Mouse (Mus musculus) heart, embryonic 13.5 days (tissue): ENCODE measurements at regions not wholly inside any gene's neighbourhood (a gene's known extent, or its start where the extent isn't known, plus 50 kb on each side); places are given as distances from the start of the nearest gene placed in this dataset.

ENCODE experiments used
- ATAC-seq: fragments of 200-750 bp; cut with Nextera tagmentation; 2 replicates; pipeline ENCODE4 v1.8.0; 2017; ENCODE audit warnings: moderate TSS enrichment; ENCODE audit not compliant: insufficient number of reproducible peaks, low FRiP score, low TSS enrichment; ENCODE audit errors: extremely low read depth
- H3K27ac ChIP-seq: fragments of 300-500 bp; sonication (generic); replicated peaks from 2 replicates; pipeline ENCODE4 v1.5.1; 2015; ENCODE audit warnings: moderate library complexity, mild to moderate bottlenecking, inconsistent platforms
- H3K27me3 ChIP-seq: fragments of 300-500 bp; sonication (generic); replicated peaks from 2 replicates; pipeline ENCODE4 v1.6.1; 2015; ENCODE audit warnings: mild to moderate bottlenecking, inconsistent platforms
- H3K36me3 ChIP-seq: fragments of 300-500 bp; sonication (generic); 2 replicates; pipeline ENCODE4 v1.6.1; 2015; ENCODE audit warnings: mild to moderate bottlenecking, inconsistent platforms
- H3K4me1 ChIP-seq: fragments of 300-500 bp; sonication (generic); 2 replicates; pipeline ENCODE4 v1.6.1; 2015; ENCODE audit warnings: inconsistent platforms
- H3K4me2 ChIP-seq: fragments of 300-500 bp; sonication (generic); 2 replicates; pipeline ENCODE4 v1.6.1; 2015; ENCODE audit warnings: inconsistent platforms, mild to moderate bottlenecking, moderate library complexity
- H3K4me3 ChIP-seq: fragments of 300-500 bp; sonication (generic); 2 replicates; pipeline ENCODE4 v1.5.1; 2015; ENCODE audit warnings: moderate library complexity, mild to moderate bottlenecking, inconsistent platforms
- H3K9ac ChIP-seq: fragments of 300-500 bp; sonication (generic); 2 replicates; pipeline ENCODE4 v1.6.1; 2015; ENCODE audit warnings: inconsistent platforms, mild to moderate bottlenecking, moderate library complexity
- H3K9me3 ChIP-seq: fragments of 300-500 bp; sonication (generic); 2 replicates; pipeline ENCODE4 v1.6.1; 2016; ENCODE audit warnings: inconsistent platforms
- WGBS: fragments of 180-500 bp; shearing (Covaris S2); methylation state at CpG from one replicate; pipeline ENCODE4 v1.1.7; 2015; ENCODE audit warnings: mixed read lengths; 5-methylcytosine and 5-hydroxymethylcytosine counted together

- no peak overlapping the region for H3K27ac ChIP-seq
- H3K9ac ChIP-seq: no peak overlapping the region
- H3K4me1 ChIP-seq: peaks cover 24% of the 10 kb centered on the region
- no peak overlapping the region for H3K4me3 ChIP-seq
- 70% methylated on average over 3 of the region's 3 CpGs for WGBS
- ATAC-seq: no peak
- H3K27me3 ChIP-seq: peaks cover 29% of the 10 kb centered on the region
- no peaks in the 10 kb centered on the region for H3K9me3 ChIP-seq
- H3K4me2 ChIP-seq: no peak overlapping the region
- H3K36me3 ChIP-seq: no peaks in the 10 kb centered on the region
Observed at GRCm38 (mm10) chr6:84271441-84271840, 263.1 kb downstream of the Dysf start.

GRCm38 (mm10) chr6:84270518-84271165 lies 262.3 kb downstream of the Dysf start:
- no peak for ATAC-seq
- no peaks in the 10 kb centered on the region for H3K36me3 ChIP-seq

GRCm38 (mm10) chr6:84269478-84269877 lies 261.1 kb downstream of the Dysf start:
- no peak for ATAC-seq
- peaks cover 28% of the 10 kb centered on the region for H3K27me3 ChIP-seq
- WGBS: 89% methylated on average over 4 of the region's 4 CpGs
- H3K4me1 ChIP-seq: peaks cover 24% of the 10 kb centered on the region
- H3K4me3 ChIP-seq: no peak overlapping the region
- H3K4me2 ChIP-seq: no peak overlapping the region
- no peak overlapping the region for H3K9ac ChIP-seq
- H3K36me3 ChIP-seq: no peaks in the 10 kb centered on the region
- H3K9me3 ChIP-seq: no peaks in the 10 kb centered on the region
- no peak overlapping the region for H3K27ac ChIP-seq

More at GRCm38 (mm10) chr6:84270518-84271165, 262.3 kb downstream of the Dysf start:
- Histone ChIP-seq H3K9ac (no peak overlapping the region), H3K27ac (no peak overlapping the region), H3K27me3 (peaks cover 29% of the 10 kb centered on the region), H3K4me2 (no peak overlapping the region), H3K4me3 (no peak overlapping the region), H3K4me1 (peaks cover 24% of the 10 kb centered on the region), H3K9me3 (no peaks in the 10 kb centered on the region)
- 29% methylated on average over 12 of the region's 12 CpGs for WGBS

GRCm38 (mm10) chr6:84269023-84269422 lies 260.6 kb downstream of the Dysf start:
- H3K36me3 ChIP-seq: no peaks in the 10 kb centered on the region
- no peaks in the 10 kb centered on the region for H3K9me3 ChIP-seq
- WGBS: 58% methylated on average over 3 of the region's 3 CpGs
- H3K27me3 ChIP-seq: peaks cover 32% of the 10 kb centered on the region
- no peak overlapping the region for H3K4me3 ChIP-seq
- peaks cover 24% of the 10 kb centered on the region for H3K4me1 ChIP-seq
- ATAC-seq: no peak
- H3K9ac ChIP-seq: no peak overlapping the region
- no peak overlapping the region for H3K4me2 ChIP-seq
- no peak overlapping the region for H3K27ac ChIP-seq

GRCm38 (mm10) chr6:84268111-84268510 lies 259.7 kb downstream of the Dysf start:
- no peak overlapping the region for H3K9ac ChIP-seq
- no peak overlapping the region for H3K4me2 ChIP-seq
- 87% methylated on average over 4 of the region's 4 CpGs for WGBS
- H3K9me3 ChIP-seq: no peaks in the 10 kb centered on the region
- peaks cover 24% of the 10 kb centered on the region for H3K4me1 ChIP-seq
- no peaks in the 10 kb centered on the region for H3K36me3 ChIP-seq
- H3K27me3 ChIP-seq: peaks cover 34% of the 10 kb centered on the region
- ATAC-seq: no peak
- H3K27ac ChIP-seq: no peak overlapping the region
- no peak overlapping the region for H3K4me3 ChIP-seq

- H3K27me3 ChIP-seq: peaks cover 34% of the 10 kb centered on the region
- H3K36me3 ChIP-seq: no peaks in the 10 kb centered on the region
- ATAC-seq: no peak
- no peak overlapping the region for H3K4me2 ChIP-seq
- H3K27ac ChIP-seq: no peak overlapping the region
- H3K9ac ChIP-seq: no peak overlapping the region
- H3K9me3 ChIP-seq: no peaks in the 10 kb centered on the region
- peaks cover 24% of the 10 kb centered on the region for H3K4me1 ChIP-seq
- WGBS: 86% methylated on average over 6 of the region's 6 CpGs
- no peak overlapping the region for H3K4me3 ChIP-seq
Observed at GRCm38 (mm10) chr6:84267526-84267925, 259.1 kb downstream of the Dysf start.

GRCm38 (mm10) chr6:84266736-84267135 lies 258.3 kb downstream of the Dysf start:
- ATAC-seq: no peak
- Histone ChIP-seq H3K36me3 (no peaks in the 10 kb centered on the region), H3K9me3 (no peaks in the 10 kb centered on the region), H3K4me2 (no peak overlapping the region), H3K27me3 (peaks cover 36% of the 10 kb centered on the region), H3K4me3 (no peak overlapping the region), H3K27ac (no peak overlapping the region), H3K9ac (no peak overlapping the region), H3K4me1 (peaks cover 17% of the 10 kb centered on the region)
- WGBS: 63% methylated on average over 13 of the region's 13 CpGs

GRCm38 (mm10) chr6:84264681-84265080 lies 256.3 kb downstream of the Dysf start:
- Histone ChIP-seq H3K9me3 (no peaks in the 10 kb centered on the region), H3K4me3 (no peak overlapping the region), H3K27me3 (peaks cover 46% of the 10 kb centered on the region), H3K27ac (no peak overlapping the region), H3K4me1 (no peaks in the 10 kb centered on the region), H3K36me3 (no peaks in the 10 kb centered on the region), H3K9ac (no peak overlapping the region), H3K4me2 (no peak overlapping the region)
- no peak for ATAC-seq
- WGBS: 60% methylated on average over 4 of the region's 4 CpGs

GRCm38 (mm10) chr6:84263686-84264085 lies 255.3 kb downstream of the Dysf start:
- no peaks in the 10 kb centered on the region for H3K4me1 ChIP-seq
- no peaks in the 10 kb centered on the region for H3K36me3 ChIP-seq
- H3K27me3 ChIP-seq: peaks cover 43% of the 10 kb centered on the region
- WGBS: 42% methylated on average over 2 of the region's 2 CpGs
- no peak for ATAC-seq
- no peak overlapping the region for H3K4me3 ChIP-seq
- no peak overlapping the region for H3K9ac ChIP-seq
- H3K9me3 ChIP-seq: no peaks in the 10 kb centered on the region
- no peak overlapping the region for H3K4me2 ChIP-seq
- H3K27ac ChIP-seq: no peak overlapping the region

GRCm38 (mm10) chr6:84262766-84263165 lies 254.4 kb downstream of the Dysf start:
- no peak for ATAC-seq
- Histone ChIP-seq H3K4me1 (no peaks in the 10 kb centered on the region), H3K4me3 (no peak overlapping the region), H3K27me3 (peaks cover 41% of the 10 kb centered on the region), H3K27ac (no peak overlapping the region), H3K4me2 (no peak overlapping the region), H3K9me3 (no peaks in the 10 kb centered on the region), H3K9ac (no peak overlapping the region), H3K36me3 (no peaks in the 10 kb centered on the region)
- 44% methylated on average over 6 of the region's 6 CpGs for WGBS

- Histone ChIP-seq H3K4me2 (no peak overlapping the region), H3K4me1 (no peaks in the 10 kb centered on the region), H3K27me3 (peaks cover 33% of the 10 kb centered on the region), H3K27ac (no peak overlapping the region), H3K9ac (no peak overlapping the region), H3K36me3 (no peaks in the 10 kb centered on the region), H3K4me3 (no peak overlapping the region), H3K9me3 (no peaks in the 10 kb centered on the region)
- ATAC-seq: no peak
- 86% methylated on average over 3 of the region's 3 CpGs for WGBS
Observed at GRCm38 (mm10) chr6:84261483-84261882, 253.1 kb downstream of the Dysf start.
